Mouse (Mus musculus) cerebellum, adult 11-12 months (tissue): ENCODE measurements around the gene Pip5k1c.
A peak's percentile ranks its signal among the peaks of the same experiment; 100 is the strongest.

Experiments
- DNase-seq: peaks from one replicate; pipeline ENCODE4 v3.0.0; 2022

The Pip5k1c gene

GRCm38 (mm10) chr10:81292554-81293333 is at the start of gene Pip5k1c:
Gene Pip5k1c, plus strand, starts transcription at chr10:81292963.
- DNase-seq, result peak; percentile 100

- no peak for DNase-seq
Observed at GRCm38 (mm10) chr10:81244146-81244545, 48.6 kb upstream of the Pip5k1c start.

GRCm38 (mm10) chr10:81244595-81244994 is 48.2 kb upstream of the Pip5k1c start:
- DNase-seq, result peak; percentile 75

GRCm38 (mm10) chr10:81245166-81245565 is 47.6 kb upstream of the Pip5k1c start:
- DNase-seq, result no peak

GRCm38 (mm10) chr10:81247804-81248203 is 45.0 kb upstream of the Pip5k1c start:
- DNase-seq, result no peak

GRCm38 (mm10) chr10:81249442-81249841 is 43.3 kb upstream of the Pip5k1c start:
- no peak for DNase-seq

GRCm38 (mm10) chr10:81252424-81253419 is 40.0 kb upstream of the Pip5k1c start, which contains the start of gene Matk:
Gene Matk, plus strand, starts transcription at chr10:81252935.
- DNase-seq, result no peak

- DNase-seq, result no peak
Observed at GRCm38 (mm10) chr10:81254886-81255285, 37.9 kb upstream of the Pip5k1c start.

- no peak for DNase-seq
Observed at GRCm38 (mm10) chr10:81257158-81258039, 35.4 kb upstream of the Pip5k1c start.

GRCm38 (mm10) chr10:81259225-81259884 is 33.4 kb upstream of the Pip5k1c start:
- no peak for DNase-seq

- DNase-seq, result no peak
Observed at GRCm38 (mm10) chr10:81261025-81261424, 31.7 kb upstream of the Pip5k1c start.

- no peak for DNase-seq
Observed at GRCm38 (mm10) chr10:81265540-81265939, 27.2 kb upstream of the Pip5k1c start.

- DNase-seq, result peak; percentile 97
Observed at GRCm38 (mm10) chr10:81266211-81267105, 26.3 kb upstream of the Pip5k1c start, which contains the start of the genes Mrpl54 and Apba3. Gene Mrpl54, minus strand, starts transcription at chr10:81266934. Gene Apba3, plus strand, starts transcription at chr10:81266960.

GRCm38 (mm10) chr10:81268056-81268455 is 24.7 kb upstream of the Pip5k1c start:
- DNase-seq, result peak; percentile 89

GRCm38 (mm10) chr10:81268643-81269412 is 23.9 kb upstream of the Pip5k1c start:
- DNase-seq, result peak; percentile 74

- no peak for DNase-seq
Observed at GRCm38 (mm10) chr10:81272356-81272755, 20.4 kb upstream of the Pip5k1c start.

- no peak for DNase-seq
Observed at GRCm38 (mm10) chr10:81273842-81274241, 18.9 kb upstream of the Pip5k1c start.

- peak; percentile 54 for DNase-seq
Observed at GRCm38 (mm10) chr10:81277676-81278075, 15.1 kb upstream of the Pip5k1c start.

GRCm38 (mm10) chr10:81279496-81279895 is 13.3 kb upstream of the Pip5k1c start:
- no peak for DNase-seq

- no peak for DNase-seq
Observed at GRCm38 (mm10) chr10:81284189-81284588, 8.6 kb upstream of the Pip5k1c start.
